Mouse (Mus musculus): ENCODE measurements around the gene Bcl2a1c. TPM values are rescaled to one million over a fixed set of nuclear protein-coding genes. Genes with fewer than 3 reads are reported as not detected.
"Not testable (repeated sequence)": the region's sequence is repeated elsewhere in the genome, so short reads cannot be mapped to it uniquely, and the experiment has no call there.

The Bcl2a1c gene
- not detected in 2 replicates for polyA plus RNA-seq (2015; fragmentation: Nextera tagmentation; extraction: Ambion mirVana)

DNA sequence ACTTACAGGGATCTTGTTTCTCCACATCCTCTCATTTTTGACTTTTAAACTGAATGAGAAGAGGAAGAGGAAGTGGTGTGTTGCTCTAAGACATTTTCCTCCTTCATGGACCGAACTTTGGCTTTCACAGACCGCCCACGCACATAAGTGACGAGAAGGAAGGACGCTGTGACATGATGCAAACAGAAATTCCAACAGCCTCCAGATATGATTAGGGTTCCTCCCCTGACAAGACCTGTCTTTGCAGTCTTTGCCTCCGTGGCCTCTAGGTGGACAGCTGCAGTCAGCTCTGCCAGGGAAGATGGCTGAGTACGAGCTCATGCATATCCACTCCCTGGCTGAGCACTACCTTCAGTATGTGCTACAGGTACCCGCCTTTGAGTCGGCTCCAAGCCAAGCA is at the start of gene Bcl2a1c:
TSS of gene Bcl2a1c (plus strand) at position 281 of the 400 bp plus-strand sequence.
- not testable (repeated sequence) for H3K27ac ChIP-seq; H3K4me2 ChIP-seq (replicated peaks); H3K4me1 ChIP-seq (replicated peaks); H3K4me3 ChIP-seq (replicated peaks); ATAC-seq; H3K36me3 ChIP-seq; H3K27me3 ChIP-seq (replicated peaks); H3K9me3 ChIP-seq; H3K9ac ChIP-seq
- 73% methylated on average over 9 of the region's 9 CpGs for WGBS

DNA sequence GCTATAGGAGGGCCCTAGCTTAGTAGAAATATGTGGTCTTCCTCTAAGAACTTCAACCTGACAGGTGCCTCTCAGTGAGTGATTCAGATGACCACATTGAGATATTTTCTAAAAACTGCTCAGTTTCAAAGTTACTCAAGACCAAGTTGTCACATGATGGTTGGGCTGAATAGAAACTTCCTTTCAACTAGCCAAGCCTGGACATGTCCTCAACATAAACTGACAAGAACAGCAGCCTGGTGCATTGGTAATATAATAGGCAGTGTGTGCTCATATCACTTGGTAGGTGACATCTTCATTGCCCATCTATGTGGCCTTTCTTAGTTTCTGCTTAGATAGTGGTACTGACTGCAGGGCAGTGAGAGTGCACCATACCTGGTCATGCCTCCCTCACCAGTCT is 24.0 kb upstream of the Bcl2a1c start:
- H3K4me2 ChIP-seq (replicated peaks); H3K27me3 ChIP-seq (replicated peaks); ATAC-seq; H3K27ac ChIP-seq; H3K4me3 ChIP-seq (replicated peaks); H3K4me1 ChIP-seq (replicated peaks); H3K9me3 ChIP-seq; H3K9ac ChIP-seq; H3K36me3 ChIP-seq: not testable (repeated sequence)

DNA sequence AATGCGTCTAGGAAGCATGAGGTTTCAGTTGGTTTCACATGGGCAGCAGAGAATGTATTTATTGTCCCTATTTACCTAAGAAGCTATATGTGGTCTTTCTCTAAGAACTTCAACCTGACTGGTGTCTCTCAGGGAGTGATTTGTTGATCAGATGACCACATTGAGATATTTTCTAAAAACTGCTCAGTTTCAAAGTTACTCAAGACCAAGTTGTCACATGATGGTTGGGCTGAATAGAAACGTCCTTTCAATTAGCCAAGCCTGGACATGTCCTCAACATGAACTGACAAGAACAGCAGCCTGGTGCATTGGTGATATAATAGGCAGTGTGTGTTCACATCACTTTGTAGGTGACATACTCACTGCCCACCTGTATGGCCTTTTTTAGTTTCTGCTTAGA is 18.2 kb upstream of the Bcl2a1c start:
- not testable (repeated sequence) for H3K9me3 ChIP-seq; H3K27me3 ChIP-seq (replicated peaks); H3K9ac ChIP-seq; H3K27ac ChIP-seq; H3K4me3 ChIP-seq (replicated peaks); H3K4me2 ChIP-seq (replicated peaks); ATAC-seq; H3K36me3 ChIP-seq; H3K4me1 ChIP-seq (replicated peaks)
- 75% methylated on average over 2 of the region's 2 CpGs for whole genome bisulfite sequencing

DNA sequence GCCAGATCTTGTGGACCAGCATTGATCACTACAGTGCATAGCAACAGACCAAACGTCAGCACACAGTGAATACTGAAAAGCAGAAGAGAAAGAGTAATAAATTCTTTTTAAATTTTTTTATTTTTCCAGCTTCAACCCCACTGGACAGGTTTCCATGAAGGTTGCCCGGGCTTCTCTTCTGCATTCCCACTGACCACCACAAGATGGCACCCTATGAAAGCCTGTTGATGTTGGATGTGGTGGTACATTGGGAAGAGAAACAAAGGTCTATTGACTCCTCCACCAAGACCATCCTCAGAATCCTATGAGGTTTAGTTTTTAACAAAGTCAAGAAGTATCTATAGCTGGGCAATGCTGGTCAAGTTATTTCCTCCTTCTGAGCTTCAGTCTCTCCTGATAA is 11.9 kb upstream of the Bcl2a1c start:
- Histone ChIP-seq H3K4me1 (replicated peaks) (no peaks in the 10 kb centered on the region), H3K4me2 (replicated peaks) (no peak overlapping the region), H3K9ac (no peak overlapping the region), H3K9me3 (no peaks in the 10 kb centered on the region), H3K4me3 (replicated peaks) (no peak overlapping the region), H3K27me3 (replicated peaks) (no peaks in the 10 kb centered on the region), H3K27ac (no peak overlapping the region), H3K36me3 (no peaks in the 10 kb centered on the region)
- ATAC-seq = peak; percentile 20; the same call in 1 of the 2 replicates
- WGBS = 10% methylated on average over 2 of the region's 2 CpGs

DNA sequence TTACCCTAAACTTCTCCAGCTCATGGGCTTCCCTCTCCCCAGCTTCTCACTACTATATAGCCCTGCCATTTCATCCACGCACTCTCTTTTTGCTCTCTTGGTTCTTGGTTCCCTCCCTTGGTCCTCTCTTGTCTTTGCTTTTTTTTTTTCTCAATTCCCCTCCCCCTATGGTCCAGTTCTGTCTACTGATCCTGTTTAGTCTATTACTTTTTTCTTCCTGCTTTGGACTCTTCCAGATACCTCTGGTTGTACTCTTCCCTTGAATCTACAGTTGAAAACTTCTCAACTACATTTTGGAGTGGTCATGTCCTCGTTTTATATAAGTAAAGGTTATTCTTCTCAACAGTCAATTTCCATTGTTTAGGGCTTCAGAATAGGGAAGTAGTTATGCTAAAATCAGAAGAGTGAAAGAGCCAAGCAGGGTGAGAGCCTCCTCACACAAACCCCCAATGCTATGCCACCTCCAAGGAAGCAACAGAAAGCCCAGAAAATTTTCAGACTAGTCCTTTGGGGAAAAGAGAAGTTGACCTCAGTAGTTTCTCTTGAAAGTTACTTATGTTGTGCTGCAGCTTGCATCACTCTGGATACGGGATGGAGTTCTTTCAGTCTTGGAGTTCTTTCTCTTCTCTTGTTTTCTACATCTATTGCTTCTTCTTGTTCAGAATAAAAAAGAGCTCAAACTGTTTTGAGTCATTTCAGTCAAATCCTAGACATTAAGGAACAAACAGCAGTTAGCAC is 3.8 kb upstream of the Bcl2a1c start:
- Histone ChIP-seq H3K27me3 (replicated peaks) (no peaks in the 10 kb centered on the region), H3K9me3 (no peaks in the 10 kb centered on the region), H3K9ac (no peak overlapping the region), H3K4me3 (replicated peaks) (no peak overlapping the region), H3K4me1 (replicated peaks) (no peaks in the 10 kb centered on the region), H3K36me3 (no peaks in the 10 kb centered on the region), H3K27ac (no peak overlapping the region), H3K4me2 (replicated peaks) (no peak overlapping the region)
- ATAC-seq = no peak
- 76% methylated on average over 3 of the region's 3 CpGs for WGBS

DNA sequence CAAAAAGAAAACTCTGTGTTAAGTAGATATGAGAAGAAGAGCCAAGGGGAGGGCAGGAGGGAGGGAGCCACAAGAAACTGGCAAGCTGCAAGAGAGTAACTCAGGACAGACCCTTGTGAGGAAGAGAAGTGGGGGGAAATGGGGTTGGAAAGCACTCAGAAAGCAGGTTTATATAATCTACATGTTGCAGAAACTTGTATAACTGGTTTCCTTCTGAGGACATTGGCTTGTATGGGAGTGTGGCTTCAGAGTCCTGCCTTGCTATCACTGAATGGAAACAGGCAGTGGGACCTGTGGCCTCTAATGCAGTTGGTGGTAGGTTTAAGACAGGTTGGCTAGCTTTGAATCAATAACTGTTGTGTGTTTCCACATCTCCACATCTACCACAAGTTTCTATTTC is 1.6 kb upstream of the Bcl2a1c start:
- H3K4me2 ChIP-seq (replicated peaks); H3K4me3 ChIP-seq (replicated peaks); H3K4me1 ChIP-seq (replicated peaks); H3K9ac ChIP-seq; H3K27ac ChIP-seq; H3K27me3 ChIP-seq (replicated peaks); H3K36me3 ChIP-seq; H3K9me3 ChIP-seq: not testable (repeated sequence)
- peak; percentile 84 for ATAC-seq

DNA sequence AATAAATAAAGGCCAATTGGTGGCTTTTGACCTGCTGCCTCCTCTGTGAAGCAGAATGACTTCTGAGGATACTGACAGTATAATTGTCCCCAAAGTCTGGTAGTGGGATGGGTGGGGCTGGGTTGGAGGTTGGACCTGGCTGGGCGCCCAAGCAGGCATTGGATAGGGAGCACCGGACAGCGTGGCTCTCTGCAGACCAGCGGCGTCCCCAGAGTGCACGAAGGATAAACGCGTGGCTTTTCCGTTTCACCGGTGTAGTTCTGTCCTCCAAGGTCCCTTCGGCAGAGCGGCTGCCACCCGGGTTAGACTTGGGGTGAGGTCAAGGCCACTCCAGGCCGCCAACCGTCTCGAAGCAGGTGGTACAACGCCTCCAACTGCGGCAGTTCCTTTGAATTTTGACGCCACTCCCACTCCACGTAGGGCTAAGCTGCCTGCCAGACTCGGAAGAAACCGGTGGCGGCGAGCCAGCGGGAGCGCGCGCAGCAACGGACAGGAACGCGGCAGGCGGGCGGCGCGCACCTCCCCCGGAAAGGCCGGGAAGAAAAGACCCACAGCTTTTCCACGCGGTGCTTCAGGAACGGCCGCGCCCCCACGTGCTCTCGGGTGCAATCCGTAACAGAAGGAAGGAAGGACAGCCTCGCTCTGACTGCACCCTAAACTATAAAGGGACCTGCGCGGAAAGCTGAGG is 38.0 kb downstream of the Bcl2a1c start:
- peak overlapping the region; percentile 49 for H3K4me3 ChIP-seq (replicated peaks)
- H3K27me3 ChIP-seq (replicated peaks) = no peaks in the 10 kb centered on the region
- 0 out of 2 replicates have a peak, but pooled peaks cover 2% of the 10 kb centered on the region for H3K4me1 ChIP-seq (replicated peaks)
- no peaks in the 10 kb centered on the region for H3K9me3 ChIP-seq
- peak overlapping the region; percentile 57 for H3K9ac ChIP-seq
- H3K36me3 ChIP-seq = no peaks in the 10 kb centered on the region
- under 1% methylated on average over 48 of the region's 48 CpGs for WGBS
- peak overlapping the region; percentile 94 for H3K4me2 ChIP-seq (replicated peaks)
- no peak overlapping the region for H3K27ac ChIP-seq
- peak; percentile 86 for ATAC-seq

DNA sequence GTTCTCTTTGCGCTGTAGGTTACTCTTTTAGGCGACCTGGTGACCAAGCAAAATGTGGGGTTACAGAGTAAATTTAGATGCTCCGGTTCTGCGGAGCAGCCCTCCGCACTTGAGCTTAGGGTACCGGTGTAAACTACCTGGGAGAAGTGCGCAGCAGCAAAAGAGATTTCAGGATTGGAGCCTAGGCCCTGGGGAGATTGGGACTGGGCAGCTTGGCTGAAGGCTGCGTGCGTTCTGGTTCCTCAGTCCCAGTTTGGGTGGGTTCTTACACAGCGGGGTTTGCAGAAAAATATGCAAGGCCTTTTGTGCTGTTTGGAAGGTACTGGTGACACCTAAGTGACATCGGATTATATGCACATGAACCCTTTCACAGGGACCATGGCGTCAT is 38.5 kb downstream of the Bcl2a1c start:
- H3K4me3 ChIP-seq (replicated peaks) = peak overlapping the region; percentile 49
- 16% methylated on average over 12 of the region's 12 CpGs for WGBS

DNA sequence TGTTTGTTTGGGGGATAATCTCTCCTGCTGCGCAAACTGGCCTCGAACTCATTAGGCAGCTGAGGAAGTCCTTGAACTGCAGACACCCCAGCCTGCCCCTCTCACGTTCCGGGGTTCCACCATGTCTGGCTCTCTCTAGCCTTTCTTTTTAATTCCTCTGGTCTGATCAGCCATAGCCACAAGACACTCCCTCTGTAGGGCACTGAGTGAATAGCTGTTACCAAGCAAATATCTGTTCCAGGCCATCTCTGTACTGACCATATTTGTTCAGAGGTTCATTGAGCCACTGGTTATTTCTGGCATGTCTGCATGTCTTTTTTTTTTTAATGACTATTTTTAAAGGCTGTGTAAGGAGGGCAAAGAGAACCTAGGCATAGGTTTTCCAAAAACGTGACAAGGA is 39.5 kb downstream of the Bcl2a1c start:
- H3K36me3 ChIP-seq; H3K9me3 ChIP-seq; H3K4me1 ChIP-seq (replicated peaks); H3K4me3 ChIP-seq (replicated peaks); H3K27ac ChIP-seq; H3K27me3 ChIP-seq (replicated peaks); H3K9ac ChIP-seq: not testable (repeated sequence)
- 0 out of 2 replicates have a peak, but pooled peaks have one; percentile 38 for ATAC-seq
- WGBS = 61% methylated on average over 5 of the region's 5 CpGs
- H3K4me2 ChIP-seq (replicated peaks) = 0 out of 2 replicates have a peak overlapping the region, but pooled peaks have one; percentile 94

More for the DNA sequence above, 38.5 kb downstream of the Bcl2a1c start:
- Histone ChIP-seq H3K27ac (0 out of 2 replicates have a peak overlapping the region, but pooled peaks have one; percentile 9), H3K9ac (peak overlapping the region; percentile 57), H3K4me1 (replicated peaks) (0 out of 2 replicates have a peak, but pooled peaks cover 2% of the 10 kb centered on the region), H3K9me3 (no peaks in the 10 kb centered on the region), H3K4me2 (replicated peaks) (peak overlapping the region; percentile 94), H3K27me3 (replicated peaks) (no peaks in the 10 kb centered on the region), H3K36me3 (no peaks in the 10 kb centered on the region)
- ATAC-seq = peak; percentile 27

DNA sequence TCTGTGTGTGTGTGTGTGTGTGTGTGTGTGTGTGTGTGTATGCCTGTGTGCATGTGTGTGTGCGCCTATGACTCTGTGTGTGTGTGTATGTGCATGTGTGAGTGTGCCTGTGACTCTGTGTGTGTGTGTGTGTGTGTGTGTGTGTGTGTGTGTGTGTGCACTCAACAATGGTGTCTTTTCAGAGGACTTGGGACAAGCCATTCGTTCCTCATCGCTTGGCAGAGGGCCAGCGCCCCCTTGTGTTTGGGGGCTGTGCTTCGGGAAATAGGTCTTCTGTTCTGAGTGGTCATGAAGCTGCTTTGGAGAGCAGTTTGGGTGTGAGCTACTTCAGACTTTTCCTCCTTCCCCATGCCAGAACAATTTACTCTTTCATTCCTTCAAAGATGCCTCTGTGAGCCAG is 41.8 kb downstream of the Bcl2a1c start:
- not testable (repeated sequence) for ATAC-seq; H3K27me3 ChIP-seq (replicated peaks); H3K9me3 ChIP-seq; H3K36me3 ChIP-seq; H3K4me2 ChIP-seq (replicated peaks); H3K4me3 ChIP-seq (replicated peaks); H3K27ac ChIP-seq; H3K4me1 ChIP-seq (replicated peaks); H3K9ac ChIP-seq
- WGBS = 33% methylated on average over 5 of the region's 5 CpGs

DNA sequence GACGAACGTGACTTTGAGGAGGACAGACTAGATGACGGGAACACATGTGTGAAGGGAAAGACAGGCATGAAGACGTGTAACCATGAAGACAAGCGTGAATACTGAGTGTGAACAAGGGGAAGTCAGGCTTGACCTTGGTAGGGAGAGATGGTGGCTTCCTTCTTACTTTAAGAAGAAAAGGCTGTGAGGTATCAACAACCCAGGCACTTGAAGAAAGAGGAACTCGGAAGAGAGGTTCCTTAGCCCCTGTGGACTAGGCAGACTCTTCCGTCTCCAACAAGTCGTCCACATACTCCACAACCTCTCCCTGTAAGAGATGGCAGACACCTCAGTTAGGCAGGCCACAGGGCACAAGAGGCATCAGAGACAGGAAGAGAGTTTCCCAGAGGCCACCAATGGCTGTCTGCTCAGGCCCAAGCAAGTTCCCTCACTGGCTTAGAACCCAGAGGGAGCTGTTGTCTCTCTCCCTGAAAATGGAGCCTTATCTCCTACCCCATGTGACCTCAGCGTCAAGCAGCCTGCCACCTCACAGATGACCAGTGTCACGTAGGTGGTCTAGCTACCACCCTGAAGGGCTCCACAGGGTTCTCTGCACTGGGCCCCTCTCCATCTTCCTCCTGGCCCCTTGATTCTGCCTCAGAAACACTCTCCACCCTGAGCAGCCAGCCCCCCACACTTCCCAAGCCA is 45.5 kb downstream of the Bcl2a1c start:
- no peak overlapping the region for H3K27ac ChIP-seq
- 87% methylated on average over 10 of the region's 10 CpGs for WGBS
- 0 out of 2 replicates have a peak, but pooled peaks cover 6% of the 10 kb centered on the region for H3K36me3 ChIP-seq
- H3K9me3 ChIP-seq = no peaks in the 10 kb centered on the region
- H3K4me1 ChIP-seq (replicated peaks) = peaks cover 6% of the 10 kb centered on the region; the same call in 1 of the 2 replicates
- no peaks in the 10 kb centered on the region for H3K27me3 ChIP-seq (replicated peaks)
- no peak overlapping the region for H3K9ac ChIP-seq
- H3K4me3 ChIP-seq (replicated peaks) = no peak overlapping the region
- ATAC-seq = no peak
- H3K4me2 ChIP-seq (replicated peaks) = no peak overlapping the region

DNA sequence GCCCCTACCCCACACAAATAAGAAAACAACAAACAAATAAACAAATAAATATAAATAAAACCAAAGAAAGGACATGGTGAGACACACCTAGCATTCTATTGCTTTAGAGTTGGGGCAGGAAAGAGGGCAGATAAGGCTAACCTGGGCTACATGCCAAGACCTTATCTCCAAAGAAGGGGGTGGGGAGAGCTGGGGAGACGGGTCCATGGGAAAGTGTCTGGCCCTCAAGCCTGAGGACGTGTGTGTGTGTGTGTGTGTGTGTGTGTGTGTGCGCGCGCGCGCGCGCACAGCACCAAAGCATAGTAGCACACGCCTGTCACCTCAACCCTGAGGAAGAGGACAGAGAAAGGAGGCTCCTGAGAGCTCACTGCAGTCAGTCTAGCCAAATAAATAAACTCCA is 47.2 kb downstream of the Bcl2a1c start:
- Histone ChIP-seq H3K27ac (no peak overlapping the region), H3K36me3 (0 out of 2 replicates have a peak, but pooled peaks cover 9% of the 10 kb centered on the region), H3K4me3 (replicated peaks) (no peak overlapping the region), H3K4me1 (replicated peaks) (peaks cover 6% of the 10 kb centered on the region; the same call in 1 of the 2 replicates), H3K9me3 (no peaks in the 10 kb centered on the region), H3K27me3 (replicated peaks) (no peaks in the 10 kb centered on the region), H3K9ac (no peak overlapping the region), H3K4me2 (replicated peaks) (no peak overlapping the region)
- WGBS = 88% methylated on average over 10 of the region's 10 CpGs
- ATAC-seq = no peak

Measured in intestine, embryonic 15.5 days (tissue).